Mouse (Mus musculus): ENCODE measurements around the gene Tcl1b2. TPM values are rescaled to one million over a fixed set of nuclear protein-coding genes. Genes with fewer than 3 reads are reported as not detected.
A peak's percentile ranks its signal among the peaks of the same experiment; 100 is the strongest.
"Not testable (repeated sequence)": the region's sequence is repeated elsewhere in the genome, so short reads cannot be mapped to it uniquely, and the experiment has no call there.

Tcl1b2 gene
- total RNA-seq, 2 experiments from 2014 or later: not detected

DNA sequence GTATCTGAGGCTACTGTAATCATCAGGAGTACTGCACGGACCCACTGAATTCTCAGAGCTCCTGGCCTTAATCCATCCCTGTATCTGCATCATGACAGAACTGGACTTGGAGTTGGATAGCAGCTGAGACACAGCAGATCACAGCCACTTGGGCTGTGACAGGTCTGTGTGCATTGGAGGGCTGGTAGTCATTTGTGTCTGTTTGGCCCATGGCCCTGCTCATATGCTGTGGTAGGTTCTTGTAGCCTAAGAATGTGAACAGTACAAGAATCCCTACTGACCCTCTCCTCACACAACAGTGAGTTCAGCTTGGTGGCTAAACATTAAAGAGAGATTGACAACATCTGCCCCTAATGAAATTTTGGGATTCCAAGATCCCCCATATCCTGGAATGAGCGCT is 27.6 kb downstream of the Tcl1b2 start:
- DNase-seq (ENCODE audit: low spot score): no peak

DNA sequence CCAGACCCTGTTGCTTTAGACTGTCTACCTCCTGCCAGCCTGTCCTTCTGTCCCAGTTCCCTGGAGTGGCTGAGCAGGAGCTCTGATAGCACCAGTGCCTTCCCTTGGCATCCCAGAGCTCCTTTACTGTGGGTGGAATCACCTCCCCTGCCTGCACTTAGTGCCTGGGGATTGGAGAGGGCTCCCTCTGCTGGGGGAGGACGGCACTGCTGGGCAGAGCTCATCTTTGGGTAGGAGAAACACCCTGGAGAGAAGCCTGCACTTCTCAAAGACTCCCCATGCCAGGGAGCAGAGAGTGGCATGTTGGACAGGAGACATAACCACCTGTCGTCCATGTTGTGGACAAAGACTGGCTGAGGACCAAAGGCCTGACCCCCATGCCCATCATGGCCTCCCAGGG is 28.5 kb downstream of the Tcl1b2 start:
- peak; percentile 42 for DNase-seq (ENCODE audit: low spot score)

DNA sequence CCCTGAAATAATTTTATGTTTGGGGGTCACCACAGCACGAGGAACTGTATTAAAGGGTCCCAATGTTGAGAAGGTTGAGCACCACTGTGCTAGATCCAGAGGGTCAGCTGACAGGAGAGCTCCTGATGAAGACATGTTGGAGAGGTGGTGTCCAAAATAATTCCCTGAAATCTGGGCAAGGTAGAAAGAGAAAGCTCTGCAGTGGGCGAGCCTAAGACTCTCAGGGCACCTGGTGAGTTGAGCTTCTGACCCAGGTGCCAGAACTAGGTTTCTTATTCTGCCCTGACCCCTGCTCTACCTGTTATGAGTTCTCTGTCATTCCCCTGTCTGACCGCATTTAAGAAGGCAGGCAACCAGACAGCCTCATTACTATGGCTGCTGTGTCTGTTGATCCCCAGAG is 30.2 kb downstream of the Tcl1b2 start, which contains the start of gene Tcl1b5:
Gene Tcl1b5, plus strand, starts transcription at position 301 of the 400 bp plus-strand sequence.
- not testable (repeated sequence) for DNase-seq (ENCODE audit: low spot score)

DNA sequence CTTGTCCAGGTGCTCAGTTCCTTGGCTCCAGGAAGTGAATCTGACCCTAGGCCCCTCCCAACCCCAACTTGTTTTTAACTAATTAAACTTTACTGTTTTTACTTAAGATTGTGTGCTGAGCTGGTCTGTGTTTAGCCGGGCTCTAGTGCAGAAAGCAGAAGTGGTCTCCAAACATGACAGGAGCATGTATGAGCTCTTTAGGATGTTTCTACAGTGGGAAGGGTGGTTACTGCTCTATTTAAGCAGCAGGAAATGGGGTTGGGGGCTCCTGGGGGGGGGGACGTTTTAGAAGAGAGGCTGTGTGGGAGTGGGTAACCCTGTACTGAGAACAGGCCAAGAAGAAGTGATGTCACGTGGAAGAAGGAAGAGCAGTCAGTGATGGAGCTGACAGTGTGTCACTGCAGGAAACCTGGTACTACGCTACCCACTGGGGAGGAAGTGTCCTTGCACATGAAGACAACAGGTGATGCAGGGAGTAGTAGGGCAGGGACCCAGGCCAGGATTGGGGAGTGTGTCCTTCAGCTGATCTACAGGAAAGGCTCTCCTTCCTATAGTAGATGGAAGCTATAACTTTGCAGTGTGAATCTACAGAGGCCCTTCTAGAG is 35.3 kb downstream of the Tcl1b2 start:
- not testable (repeated sequence) for DNase-seq (ENCODE audit: low spot score)

DNA sequence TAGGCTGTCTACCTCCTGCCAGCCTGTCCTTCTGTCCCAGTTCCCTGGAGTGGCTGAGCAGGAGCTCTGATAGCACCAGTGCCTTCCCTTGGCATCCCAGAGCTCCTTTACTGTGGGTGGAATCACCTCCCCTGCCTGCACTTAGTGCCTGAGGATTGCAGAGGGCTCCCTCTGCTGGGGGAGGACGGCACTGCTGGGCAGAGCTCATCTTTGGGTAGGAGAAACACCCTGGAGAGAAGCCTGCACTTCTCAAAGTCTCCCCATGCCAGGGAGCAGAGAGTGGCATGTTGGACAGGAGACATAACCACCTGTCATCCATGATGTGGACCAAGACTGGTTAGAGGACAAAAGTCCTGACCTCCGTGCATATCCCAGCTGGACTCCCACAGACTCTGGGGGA is 43.2 kb downstream of the Tcl1b2 start:
- peak; percentile 2 for DNase-seq (ENCODE audit: low spot score)

DNA sequence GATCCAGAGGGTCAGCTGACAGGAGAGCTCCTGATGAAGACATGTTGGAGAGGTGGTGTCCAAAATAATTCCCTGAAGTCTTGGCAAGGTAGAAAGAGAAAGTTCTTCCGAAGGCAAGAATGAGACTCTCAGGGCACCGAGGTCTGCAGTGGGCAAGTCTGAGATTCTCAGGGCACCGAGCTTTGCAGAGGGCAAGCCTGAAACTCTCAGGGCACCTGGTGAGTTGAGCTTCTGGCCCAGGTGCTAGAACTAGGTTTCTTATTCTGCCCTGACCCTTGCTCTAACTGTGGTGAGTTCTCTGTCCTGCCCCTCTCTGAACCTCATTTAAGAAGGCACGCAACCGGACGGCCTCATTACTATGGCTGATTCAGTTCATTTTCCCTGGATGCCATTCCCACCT is 44.9 kb downstream of the Tcl1b2 start, which contains the start of gene Tcl1b3:
Gene Tcl1b3, plus strand, starts transcription at position 301 of the 400 bp plus-strand sequence.
- DNase-seq (ENCODE audit: low spot score): not testable (repeated sequence)

DNA sequence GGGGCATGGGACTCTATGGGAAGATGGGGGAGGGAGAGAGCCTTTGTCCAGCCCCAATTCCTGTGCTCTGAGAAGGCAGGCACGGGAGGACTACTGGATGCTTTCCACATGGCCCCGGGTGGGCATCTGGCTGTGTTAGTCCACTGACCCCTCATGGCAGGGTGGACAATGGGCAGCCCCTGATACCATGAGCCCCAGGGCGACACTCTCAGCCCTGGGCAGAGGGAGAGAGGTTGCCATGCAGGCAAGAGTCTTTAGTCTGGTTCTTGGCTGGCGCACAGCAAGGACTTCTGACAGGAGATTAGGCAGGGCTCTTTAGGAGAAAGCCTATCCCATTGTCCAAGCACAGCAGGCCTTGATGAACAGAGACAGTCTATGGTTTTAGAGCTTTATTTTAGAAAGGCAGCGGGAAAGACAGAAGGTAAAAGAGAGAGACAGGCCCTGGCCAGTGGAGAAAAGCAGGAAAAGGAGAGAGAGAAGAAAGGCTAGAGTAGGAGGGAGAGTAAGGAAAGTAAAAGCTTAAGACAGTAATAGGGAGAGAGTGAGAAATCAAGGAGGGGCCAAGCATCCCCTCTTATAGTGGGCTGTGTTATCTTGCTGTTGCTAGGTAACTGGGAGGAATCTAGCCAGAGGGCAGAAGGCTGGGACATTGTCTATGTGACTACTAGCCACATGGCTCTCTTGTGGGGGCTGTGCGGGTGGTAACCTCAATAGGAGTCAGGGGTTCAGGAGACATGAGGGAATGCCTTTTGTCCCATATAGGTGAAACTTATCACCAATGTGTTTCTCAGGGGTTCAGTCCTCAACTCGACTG is 54.1 kb downstream of the Tcl1b2 start:
- DNase-seq (ENCODE audit: low spot score): not testable (repeated sequence)

DNA sequence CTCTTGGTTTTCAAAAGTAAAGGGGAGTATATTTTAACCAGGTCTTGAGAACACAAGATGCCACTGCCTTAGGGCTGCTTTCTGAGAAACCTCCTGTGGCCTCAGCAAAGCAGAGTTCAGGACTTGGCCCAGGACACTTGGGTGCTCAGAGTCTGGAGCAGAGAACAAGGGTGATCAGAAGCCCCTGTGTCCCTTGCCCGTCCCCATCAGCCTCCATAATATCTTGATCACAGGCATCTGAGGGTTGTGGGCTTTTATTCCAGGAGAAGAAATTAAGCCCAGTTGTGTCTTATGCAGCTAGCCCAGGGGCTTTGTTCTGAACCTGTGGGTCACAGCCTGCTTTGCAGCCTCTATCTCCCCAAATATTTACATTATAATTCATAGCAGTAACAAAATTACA is 55.8 kb downstream of the Tcl1b2 start, which contains the start of gene Tcl1b4:
Gene Tcl1b4, plus strand, starts transcription at position 301 of the 400 bp plus-strand sequence.
- DNase-seq (ENCODE audit: low spot score): not testable (repeated sequence)

Other genes with a start within 250 kb of the Tcl1b2 start
- gene Syne3, start 136.2 kb upstream of the Tcl1b2 start, total RNA-seq (2021): 1 to 10 TPM; 3.6 to 4.3 TPM
- 10 to 100 TPM; 54.6 to 57.3 TPM for gene Glrx5, start 113.3 kb upstream of the Tcl1b2 start, total RNA-seq (2021)
- not detected for gene Tcl1b1, start 13.7 kb downstream of the Tcl1b2 start, total RNA-seq (2021)
- gene Tcl1b5, start 30.3 kb downstream of the Tcl1b2 start, total RNA-seq (2021): not detected
- not detected for gene Tcl1b3, start 45.0 kb downstream of the Tcl1b2 start, total RNA-seq (2021)
- not detected for gene Tcl1b4, start 55.9 kb downstream of the Tcl1b2 start, total RNA-seq (2021)
- gene Tcl1, start 76.8 kb downstream of the Tcl1b2 start, total RNA-seq (2021): not detected
- gene Tunar, start 187.9 kb downstream of the Tcl1b2 start, total RNA-seq (2021): not detected